Mouse (Mus musculus) MEL (cell line): Measurements from ENCODE around the gene Cacna1c. TPM values are rescaled to one million over a fixed set of nuclear protein-coding genes. Genes with fewer than 3 reads are reported as not detected.

Experiments used
- DNase-seq: peaks from one replicate; pipeline ENCODE4 v3.0.0; 2011; ENCODE audit warnings: low read depth, low spot score
- H3K27ac ChIP-seq: 2 replicates; pipeline ENCODE4 v1.5.1; 2012; ENCODE audit warnings: low read depth, mild to moderate bottlenecking, control low read depth, low read length, moderate library complexity; ENCODE audit not compliant: control insufficient read depth
- H3K27me3 ChIP-seq, 2 experiments: fragments of 150-350 bp in 1 of 2; sonication (generic) in 1 of 2; 2 replicates each; pipeline ENCODE4 v1.6.1; 2012; ENCODE audit warnings: low read length in 2 of 2, mild to moderate bottlenecking in 2 of 2, improper control_type of control experiment in 1 of 2, moderate library complexity in 1 of 2; ENCODE audit not compliant: insufficient read depth in 2 of 2, control insufficient read depth in 1 of 2
- H3K36me3 ChIP-seq, 2 experiments: 2 replicates each; pipeline ENCODE4 v1.6.1; 2012 to 2014; ENCODE audit warnings: low read length in 2 of 2, improper control_type of control experiment in 1 of 2, inconsistent platforms in 1 of 2, mild to moderate bottlenecking in 1 of 2; ENCODE audit not compliant: insufficient read depth in 2 of 2, control insufficient read depth in 1 of 2
- H3K4me1 ChIP-seq, 2 experiments: fragments of 150-350 bp in 1 of 2; sonication (generic) in 1 of 2; 2 replicates each; pipeline ENCODE4 v1.6.1; 2012; ENCODE audit warnings: low read length in 2 of 2, improper control_type of control experiment in 1 of 2, mild to moderate bottlenecking in 1 of 2; ENCODE audit not compliant: insufficient read depth in 2 of 2, control insufficient read depth in 1 of 2
- H3K4me3 ChIP-seq, 2 experiments: fragments of 150-350 bp in 1 of 2; sonication (generic) in 1 of 2; 2 replicates each; pipeline ENCODE4 v1.5.1; 2012; ENCODE audit warnings: low read depth in 2 of 2, low read length in 2 of 2, mild to moderate bottlenecking in 2 of 2, moderate library complexity in 2 of 2, control low read depth in 1 of 2, improper control_type of control experiment in 1 of 2; ENCODE audit not compliant: control insufficient read depth in 1 of 2, insufficient read depth in 1 of 2
- H3K79me2 ChIP-seq: 2 replicates; pipeline ENCODE4 v1.6.1; 2012; ENCODE audit warnings: mild to moderate bottlenecking, low read length, moderate library complexity; ENCODE audit not compliant: control insufficient read depth, poor library complexity, insufficient read depth
- H3K9ac ChIP-seq: 2 replicates; pipeline ENCODE4 v1.6.1; 2012; ENCODE audit warnings: low read depth, mild to moderate bottlenecking, control low read depth, low read length, moderate library complexity; ENCODE audit not compliant: control insufficient read depth, poor library complexity, severe bottlenecking
- H3K9me3 ChIP-seq: fragments of 150-350 bp; sonication (generic); replicated peaks from 2 replicates; pipeline ENCODE4 v1.6.1; 2012; ENCODE audit warnings: mild to moderate bottlenecking, low read length, improper control_type of control experiment, moderate library complexity; ENCODE audit not compliant: insufficient read depth
- NELFE ChIP-seq: IDR thresholded peaks from 2 replicates; pipeline ENCODE4 v1.6.1; 2011; ENCODE audit warnings: low read depth, low read length, improper control_type of control experiment
- RCOR1 ChIP-seq: IDR thresholded peaks from 2 replicates; pipeline ENCODE4 v1.6.1; 2012; ENCODE audit warnings: low read depth, mild to moderate bottlenecking, inconsistent platforms, low read length, improper control_type of control experiment
- TBP ChIP-seq: IDR thresholded peaks from 2 replicates; pipeline ENCODE4 v1.8.0; 2011; ENCODE audit warnings: low read depth, low read length, improper control_type of control experiment
- polyA plus RNA-seq, 2 experiments: library from polyadenylated mRNA; stranded (reverse) in 1 of 2; unstranded in 1 of 2; fragments of >175 nt in 1 of 2; fragments of >200 nt in 1 of 2; gene quantifications; 2 replicates each; pipeline versions ENCODE4 v1.2.1 to v1.2.4; 2012; ENCODE audit warnings: low replicate concordance in 2 of 2, low read depth in 1 of 2; ENCODE audit not compliant: insufficient read length in 2 of 2, insufficient read depth in 1 of 2, missing spikeins in 1 of 2
- total RNA-seq: library from RNA; depleted of rRNA; stranded (reverse); fragments of 300-350 nt; gene quantifications from 2 replicates; pipeline ENCODE4 v1.2.3, GENCODE M21; 2012; rRNA removed

The Cacna1c gene
- total and polyA plus RNA-seq, 3 experiments = 3.4 to 4.4 TPM; not detected in 1

DNA sequence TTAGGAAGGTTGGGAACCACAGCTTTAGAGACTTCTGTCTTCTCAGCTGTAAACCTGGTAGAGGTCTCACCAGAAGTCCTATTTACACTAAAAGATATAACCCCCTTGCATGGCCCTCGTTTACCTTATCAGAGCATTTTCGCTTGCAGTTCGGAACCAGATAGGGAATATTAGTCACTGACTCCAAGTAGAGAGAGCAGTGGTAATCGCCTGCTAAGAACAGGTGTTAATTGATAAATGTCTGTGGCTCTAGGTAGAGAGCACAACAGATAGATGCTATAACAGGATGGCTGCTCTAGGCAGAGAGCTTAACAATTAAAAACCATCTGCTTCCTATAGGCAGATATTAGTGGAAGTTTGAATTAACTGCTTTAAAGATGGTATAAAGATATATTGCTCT lies 657.6 kb downstream of the Cacna1c start:
- no peak for DNase-seq
- no peak for TF ChIP-seq RCOR1
- no peak for TF ChIP-seq NELFE
- TF ChIP-seq TBP = no peak
- H3K9ac ChIP-seq = no peak overlapping the region
- no peaks in the 10 kb centered on the region for H3K79me2 ChIP-seq
- H3K27me3 ChIP-seq = no peaks in the 10 kb centered on the region
- no peak overlapping the region for H3K27ac ChIP-seq
- H3K4me3 ChIP-seq = no peak overlapping the region
- peaks cover 0 to 16% of the 10 kb centered on the region in 2 experiments; a peak in 2 of 4 replicates for H3K36me3 ChIP-seq
- H3K4me1 ChIP-seq = no peaks in the 10 kb centered on the region
- H3K9me3 ChIP-seq = no peaks in the 10 kb centered on the region

Other genes starting within 250 kb of the Cacna1c start
- gene Dcp1b, start 21.2 kb downstream of the Cacna1c start, total RNA-seq = 7.1 and 7.9 TPM in 2 replicates
- 10 to 100 TPM in 1 of 2 experiments, not detected in 1; 15.7 TPM for gene Dcp1b, start 21.2 kb downstream of the Cacna1c start, polyA plus RNA-seq
- gene Cacna2d4, start 40.1 kb upstream of the Cacna1c start, total RNA-seq = 0.16 and 0.69 TPM in 2 replicates
- gene Cacna2d4, start 40.1 kb upstream of the Cacna1c start, polyA plus RNA-seq = 1 to 10 TPM in 1 of 2 experiments, not detected in 1; 1.1 TPM
- gene Lrtm2, start 134.3 kb upstream of the Cacna1c start, total RNA-seq = not detected in 2 replicates
- not detected for gene Lrtm2, start 134.3 kb upstream of the Cacna1c start, polyA plus RNA-seq
- gene Adipor2, start 221.3 kb upstream of the Cacna1c start, total RNA-seq = 37.9 and 41.3 TPM in 2 replicates
- gene Adipor2, start 221.3 kb upstream of the Cacna1c start, polyA plus RNA-seq = 10 to 100 TPM in 1 of 2 experiments, not detected in 1; 37.6 TPM